Mouse (Mus musculus) cerebral cortex, adult 2 months (tissue): ENCODE data around the gene C1galt1.

ENCODE experiments used
- WGBS: fragments of 180-500 bp; shearing (Covaris S2); methylation state at CpG from one replicate; pipeline ENCODE4 v1.1.7; 2018; 5-methylcytosine and 5-hydroxymethylcytosine counted together

The C1galt1 gene

GRCm38 (mm10) chr6:7858586-7858985 is 13.9 kb downstream of the C1galt1 start:
- WGBS, result 93% methylated on average over 5 of the region's 5 CpGs

- WGBS, result 89% methylated on average over 3 of the region's 3 CpGs
These were observed 14.5 kb downstream of the C1galt1 start for GRCm38 (mm10) chr6:7859161-7859560.

DNA sequence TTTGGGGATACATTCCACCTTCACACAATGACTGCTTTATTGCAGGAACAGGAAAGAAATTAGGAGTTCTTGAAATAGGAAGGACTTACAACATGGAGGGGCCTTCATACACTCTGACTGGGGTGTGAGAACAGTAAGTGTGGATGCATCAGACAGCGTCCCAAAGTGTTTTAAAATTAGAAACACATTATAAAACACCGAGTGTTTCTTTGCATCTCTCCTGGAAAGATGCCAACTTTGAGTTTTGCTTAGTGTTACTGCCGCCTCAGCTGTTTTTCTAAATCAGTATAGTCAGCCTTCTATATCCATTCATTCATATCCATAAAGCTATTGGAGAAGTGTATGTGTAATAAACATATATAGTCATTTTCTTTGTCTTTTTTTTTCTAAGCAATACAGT is 16.4 kb downstream of the C1galt1 start:
- 30% methylated on average over 3 of the region's 3 CpGs for WGBS

GRCm38 (mm10) chr6:7863354-7863753 is 18.7 kb downstream of the C1galt1 start:
- 85% methylated on average over 4 of the region's 4 CpGs for WGBS

DNA sequence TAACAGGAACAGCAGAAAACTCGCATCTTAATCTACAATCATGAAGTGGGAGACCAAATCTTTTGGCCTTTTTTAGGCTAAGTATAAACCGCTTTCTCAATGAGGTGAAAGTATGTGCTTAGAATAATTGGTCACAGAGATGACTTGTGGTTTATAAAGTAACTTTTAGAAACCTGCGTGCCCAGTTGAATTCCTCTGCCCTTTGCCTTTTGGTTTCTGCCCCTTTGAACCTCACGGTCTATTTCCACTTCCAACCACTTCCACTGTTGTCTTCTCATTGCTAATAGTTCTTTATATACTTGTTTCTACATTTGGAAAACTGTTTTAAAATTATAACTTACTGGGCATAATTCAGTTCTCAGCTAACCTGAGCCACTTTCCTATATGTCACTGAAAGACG is 32.2 kb downstream of the C1galt1 start:
- 96% methylated on average over 5 of the region's 5 CpGs for WGBS

GRCm38 (mm10) chr6:7881595-7882128 is 37.0 kb downstream of the C1galt1 start:
- 75% methylated on average over 1 of the region's 1 CpGs for WGBS

GRCm38 (mm10) chr6:7882520-7882919 is 37.9 kb downstream of the C1galt1 start:
- 64% methylated on average over 13 of the region's 13 CpGs for WGBS

GRCm38 (mm10) chr6:7885994-7886684 is 41.5 kb downstream of the C1galt1 start:
- WGBS, result 63% methylated on average over 5 of the region's 5 CpGs

DNA sequence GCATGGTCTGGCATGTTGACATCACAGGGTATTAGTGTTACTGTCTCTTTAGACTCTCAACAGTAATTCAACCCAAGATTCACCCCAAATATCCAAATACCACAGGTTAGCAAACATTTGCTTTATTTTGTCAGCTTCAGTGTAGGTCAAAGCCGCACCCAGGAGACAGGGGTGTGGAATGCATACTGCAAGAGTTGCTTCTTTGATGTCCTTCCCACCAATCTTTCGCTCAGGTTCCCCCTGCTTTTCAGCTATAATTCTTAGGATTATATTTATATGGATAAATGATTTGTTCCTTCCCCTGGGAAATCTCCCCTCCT is 42.0 kb downstream of the C1galt1 start:
- WGBS, result 94% methylated on average over 2 of the region's 2 CpGs

GRCm38 (mm10) chr6:7896339-7896738 is 51.7 kb downstream of the C1galt1 start:
- whole genome bisulfite sequencing, result 93% methylated on average over 5 of the region's 5 CpGs

- 39% methylated on average over 2 of the region's 2 CpGs for WGBS
These were observed 67.4 kb downstream of the C1galt1 start for GRCm38 (mm10) chr6:7912015-7912414.
